Mouse (Mus musculus) megakaryocyte, adult 5-6 weeks (primary cell): Measurements from ENCODE around the gene Top2a. TPM values are rescaled to one million over a fixed set of nuclear protein-coding genes. Genes with fewer than 3 reads are reported as not detected.
A peak's percentile ranks its signal among the peaks of the same experiment; 100 is the strongest.
"Not testable (repeated sequence)": the region's sequence is repeated elsewhere in the genome, so short reads cannot be mapped to it uniquely, and the experiment has no call there.

Source experiments
- ATAC-seq: 2 replicates; pipeline ENCODE4 v1.8.0; 2016; ENCODE audit warnings: mild to moderate bottlenecking, inconsistent platforms; ENCODE audit not compliant: poor library complexity, severe bottlenecking
- total RNA-seq, 2 experiments: library from RNA; stranded (forward) in 1 of 2; stranded (reverse) in 1 of 2; fragments of 153-499, 151-499 nt in 1 of 2; fragments of 221-1000, 200-1000 nt in 1 of 2; gene quantifications; 2 replicates each; pipeline versions ENCODE4 v1.2.3 to v1.2.4; 2015 to 2017

Gene Top2a
- total RNA-seq, 2 experiments from 2014 or later, result 299 to 694 TPM

GRCm38 (mm10) chr11:99041051-99041729 is 17.2 kb upstream of the Top2a start, which contains the start of gene Igfbp4:
Gene Igfbp4, plus strand, starts transcription at chr11:99041244.
- ATAC-seq, result peak; percentile 16

- no peak for ATAC-seq
Observed at GRCm38 (mm10) chr11:99040346-99040974, 16.5 kb upstream of the Top2a start.

- peak; percentile 67 for ATAC-seq
Observed at GRCm38 (mm10) chr11:99039782-99040181, 15.8 kb upstream of the Top2a start.

- no peak for ATAC-seq
Observed at GRCm38 (mm10) chr11:99036254-99036653, 12.3 kb upstream of the Top2a start.

GRCm38 (mm10) chr11:99035350-99035749 is 11.4 kb upstream of the Top2a start:
- no peak for ATAC-seq

GRCm38 (mm10) chr11:99026899-99027440 is 3.0 kb upstream of the Top2a start:
- ATAC-seq, result no peak

GRCm38 (mm10) chr11:99025878-99026277 is 1.9 kb upstream of the Top2a start:
- no peak for ATAC-seq

GRCm38 (mm10) chr11:99024468-99025134 is 612 bp upstream of the Top2a start:
- no peak for ATAC-seq

GRCm38 (mm10) chr11:99023094-99023493 is 895 bp downstream of the Top2a start:
- no peak for ATAC-seq

GRCm38 (mm10) chr11:99022384-99022933 is 1.5 kb downstream of the Top2a start:
- ATAC-seq, result no peak

GRCm38 (mm10) chr11:99019844-99020243 is 4.1 kb downstream of the Top2a start:
- ATAC-seq, result no peak

GRCm38 (mm10) chr11:99013856-99014255 is 10.1 kb downstream of the Top2a start:
- no peak for ATAC-seq

GRCm38 (mm10) chr11:99010706-99011105 is 13.3 kb downstream of the Top2a start:
- no peak for ATAC-seq

- ATAC-seq, result no peak
Observed at GRCm38 (mm10) chr11:99010124-99010523, 13.9 kb downstream of the Top2a start.

GRCm38 (mm10) chr11:99006788-99007187 is 17.2 kb downstream of the Top2a start:
- no peak for ATAC-seq

GRCm38 (mm10) chr11:98999243-98999642 is 24.7 kb downstream of the Top2a start:
- ATAC-seq, result no peak

GRCm38 (mm10) chr11:98998776-98999175 is 25.2 kb downstream of the Top2a start:
- no peak for ATAC-seq

- no peak for ATAC-seq
Observed at GRCm38 (mm10) chr11:98997659-98998058, 26.3 kb downstream of the Top2a start.

GRCm38 (mm10) chr11:98995987-98996386 is 28.0 kb downstream of the Top2a start:
- no peak for ATAC-seq

GRCm38 (mm10) chr11:98990866-98991265 is 33.1 kb downstream of the Top2a start:
- ATAC-seq, result no peak

GRCm38 (mm10) chr11:98988260-98988659 is 35.7 kb downstream of the Top2a start:
- ATAC-seq, result not testable (repeated sequence)
